Mouse (Mus musculus) embryonic facial prominence, embryonic 14.5 days (tissue): Measurements from ENCODE around the gene Mapk1. TPM values are rescaled to one million over a fixed set of nuclear protein-coding genes. Genes with fewer than 3 reads are reported as not detected.

ENCODE experiments used
- ATAC-seq: fragments of 200-750 bp; cut with Nextera tagmentation; 2 replicates; pipeline ENCODE4 v1.8.0; 2017; ENCODE audit warnings: low read depth, moderate number of reproducible peaks, moderate TSS enrichment
- DNase-seq: peaks from one replicate; pipeline ENCODE4 v3.0.0-alpha.2; 2015; ENCODE audit warnings: low spot score
- H3K27ac ChIP-seq: fragments of 300-500 bp; sonication (generic); replicated peaks from 2 replicates; pipeline ENCODE4 v1.5.1; 2014; ENCODE audit warnings: low read depth, mild to moderate bottlenecking, low read length, moderate library complexity
- H3K27me3 ChIP-seq: fragments of 300-500 bp; sonication (generic); replicated peaks from 2 replicates; pipeline ENCODE4 v1.6.1; 2014; ENCODE audit warnings: low read length; ENCODE audit not compliant: control insufficient read depth, insufficient read depth
- H3K36me3 ChIP-seq: fragments of 300-500 bp; sonication (generic); 2 replicates; pipeline ENCODE4 v1.6.1; 2014; ENCODE audit warnings: low read length, mixed read lengths; ENCODE audit not compliant: control insufficient read depth, insufficient read depth
- H3K4me1 ChIP-seq: fragments of 300-500 bp; sonication (generic); 2 replicates; pipeline ENCODE4 v1.6.1; 2014; ENCODE audit warnings: antibody characterized with exemption, low read length; ENCODE audit not compliant: control insufficient read depth, insufficient read depth
- H3K4me2 ChIP-seq: fragments of 300-500 bp; sonication (generic); 2 replicates; pipeline ENCODE4 v1.6.1; 2014; ENCODE audit warnings: low read depth, mild to moderate bottlenecking, low read length, moderate library complexity, mixed read lengths
- H3K4me3 ChIP-seq: fragments of 300-500 bp; sonication (generic); 2 replicates; pipeline ENCODE4 v1.5.1; 2014; ENCODE audit warnings: low read depth, mild to moderate bottlenecking, low read length
- H3K9ac ChIP-seq: fragments of 300-500 bp; sonication (generic); 2 replicates; pipeline ENCODE4 v1.6.1; 2014; ENCODE audit warnings: low read depth, mild to moderate bottlenecking, low read length, moderate library complexity, mixed read lengths
- H3K9me3 ChIP-seq: fragments of 300-500 bp; sonication (generic); 2 replicates; pipeline ENCODE4 v1.6.1; 2016; ENCODE audit warnings: low read length; ENCODE audit not compliant: control insufficient read depth
- WGBS: fragments of 180-500 bp; shearing (Covaris S2); extraction: QIAGEN DNeasy Blood & Tissue Kit; methylation state at CpG from one replicate; pipeline ENCODE4 v1.1.7; 2014; 5-methylcytosine and 5-hydroxymethylcytosine counted together
- polyA plus RNA-seq: library from polyadenylated mRNA; unstranded; fragments of >200 nt; fragmentation: Nextera tagmentation; extraction: Ambion mirVana; gene quantifications from 2 replicates; pipeline ENCODE4 v1.2.1, GENCODE M21; 2014

Gene Mapk1
- polyA plus RNA-seq = 180 and 182 TPM in 2 replicates

- 0 out of 2 replicates have a peak, but pooled peaks cover 3% of the 10 kb centered on the region for H3K36me3 ChIP-seq
- H3K9ac ChIP-seq = peak within 1 kb of the TSS; percentile 89
- peak; percentile 97 for ATAC-seq
- WGBS = 0% methylated on average over 20 of the region's 35 CpGs
- H3K27me3 ChIP-seq = no peaks in the 10 kb centered on the region
- DNase-seq = peak; percentile 98
- H3K9me3 ChIP-seq = no peaks in the 10 kb centered on the region
- H3K4me3 ChIP-seq = peak within 1 kb of the TSS; percentile 97
- peak within 1 kb of the TSS; percentile 92 for H3K27ac ChIP-seq
- 0 out of 2 replicates have a peak, but pooled peaks cover 4% of the 10 kb centered on the region for H3K4me1 ChIP-seq
- peak within 1 kb of the TSS; percentile 79 for H3K4me2 ChIP-seq
These were observed at the start of gene Mapk1 for GRCm38 (mm10) chr16:16983131-16983533. TSS of gene Mapk1 (plus strand) at chr16:16983382.

- ATAC-seq (no peak), DNase-seq (no peak)
- Histone ChIP-seq H3K27ac (no peak overlapping the region), H3K9me3 (no peaks in the 10 kb centered on the region), H3K9ac (no peak overlapping the region), H3K4me3 (no peak overlapping the region), H3K4me1 (no peaks in the 10 kb centered on the region), H3K27me3 (no peaks in the 10 kb centered on the region), H3K36me3 (no peaks in the 10 kb centered on the region), H3K4me2 (no peak overlapping the region)
- 94% methylated on average over 9 of the region's 9 CpGs for WGBS
These were observed 43.6 kb upstream of the Mapk1 start for GRCm38 (mm10) chr16:16939543-16939942.

DNA sequence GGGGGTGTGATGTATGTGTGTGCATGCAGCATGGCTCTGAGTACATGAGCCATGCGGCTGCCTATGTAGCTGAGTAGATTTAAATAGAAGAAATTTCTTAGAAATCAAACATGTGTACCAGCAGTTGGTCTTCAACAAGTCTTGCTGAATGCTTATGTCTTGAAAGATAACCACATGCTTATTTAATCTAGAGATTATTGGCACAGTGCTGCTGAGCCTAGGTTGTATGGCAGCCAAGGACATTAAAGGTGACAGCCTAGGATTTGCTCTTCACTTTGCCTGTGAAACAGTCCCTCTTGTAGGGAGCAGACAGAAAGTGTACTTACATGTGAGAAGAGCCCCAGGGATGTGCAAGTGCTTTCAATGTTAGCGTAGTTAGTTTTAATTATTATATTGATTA lies 42.1 kb upstream of the Mapk1 start:
- ATAC-seq (no peak), DNase-seq (no peak)
- no peaks in the 10 kb centered on the region for H3K36me3 ChIP-seq
- no peaks in the 10 kb centered on the region for H3K4me1 ChIP-seq
- no peak overlapping the region for H3K4me3 ChIP-seq
- no peak overlapping the region for H3K9ac ChIP-seq
- no peak overlapping the region for H3K27ac ChIP-seq
- H3K4me2 ChIP-seq = no peak overlapping the region
- no peaks in the 10 kb centered on the region for H3K27me3 ChIP-seq
- 93% methylated on average over 2 of the region's 2 CpGs for WGBS
- H3K9me3 ChIP-seq = no peaks in the 10 kb centered on the region

DNA sequence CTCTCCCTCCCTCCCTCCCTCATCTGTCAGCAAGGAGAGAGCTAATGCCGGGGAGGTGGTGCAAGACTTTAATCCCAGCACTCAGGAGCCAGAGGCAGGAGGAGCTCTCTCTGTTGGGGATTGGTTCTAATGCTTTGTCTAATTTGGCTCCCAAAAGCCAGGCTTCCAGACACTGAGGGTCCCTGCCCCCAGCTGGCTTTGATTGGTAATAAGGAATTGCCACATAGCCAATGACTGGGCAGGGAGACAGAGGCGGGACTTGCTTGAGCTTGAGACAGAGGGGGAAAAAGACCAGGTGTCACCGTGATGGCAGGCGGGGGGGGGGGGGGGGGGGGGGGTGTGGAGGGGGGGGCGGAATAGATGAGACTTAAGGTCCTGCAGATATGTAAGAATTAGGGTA lies 24.6 kb upstream of the Mapk1 start:
- Histone ChIP-seq H3K9ac (no peak overlapping the region), H3K4me3 (no peak overlapping the region), H3K4me2 (no peak overlapping the region), H3K27ac (no peak overlapping the region), H3K27me3 (no peaks in the 10 kb centered on the region), H3K4me1 (no peaks in the 10 kb centered on the region), H3K36me3 (no peaks in the 10 kb centered on the region), H3K9me3 (no peaks in the 10 kb centered on the region)
- DNase-seq (peak; percentile 7), ATAC-seq (no peak)
- 23% methylated on average over 3 of the region's 5 CpGs for WGBS

DNA sequence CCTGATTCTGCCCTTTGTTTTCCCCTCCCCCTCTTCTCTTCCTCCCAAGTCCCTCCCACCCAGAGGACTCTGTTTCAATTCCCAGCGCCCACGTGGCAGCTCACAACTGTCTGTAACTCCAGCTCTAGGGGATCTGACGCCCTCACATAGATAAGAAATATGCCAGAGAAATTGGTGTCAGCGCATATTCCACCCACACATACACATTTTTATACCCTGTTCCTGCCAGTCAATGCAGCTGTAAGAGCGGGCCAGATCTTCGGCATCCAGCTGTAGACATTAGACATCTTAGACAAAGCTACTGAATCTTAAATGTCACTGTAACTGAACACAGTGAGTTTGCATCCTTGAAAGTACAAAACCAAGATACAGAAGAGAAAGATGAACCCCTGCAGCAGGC lies 23.3 kb upstream of the Mapk1 start:
- H3K36me3 ChIP-seq = no peaks in the 10 kb centered on the region
- ATAC-seq (no peak), DNase-seq (no peak)
- 85% methylated on average over 6 of the region's 6 CpGs for WGBS
- H3K27ac ChIP-seq = no peak overlapping the region
- H3K9me3 ChIP-seq = no peaks in the 10 kb centered on the region
- H3K4me1 ChIP-seq = no peaks in the 10 kb centered on the region
- no peak overlapping the region for H3K4me2 ChIP-seq
- H3K27me3 ChIP-seq = no peaks in the 10 kb centered on the region
- H3K4me3 ChIP-seq = no peak overlapping the region
- no peak overlapping the region for H3K9ac ChIP-seq

GRCm38 (mm10) chr16:16965149-16965548 lies 18.0 kb upstream of the Mapk1 start:
- no peak for ATAC-seq
- no peak overlapping the region for H3K27ac ChIP-seq

DNA sequence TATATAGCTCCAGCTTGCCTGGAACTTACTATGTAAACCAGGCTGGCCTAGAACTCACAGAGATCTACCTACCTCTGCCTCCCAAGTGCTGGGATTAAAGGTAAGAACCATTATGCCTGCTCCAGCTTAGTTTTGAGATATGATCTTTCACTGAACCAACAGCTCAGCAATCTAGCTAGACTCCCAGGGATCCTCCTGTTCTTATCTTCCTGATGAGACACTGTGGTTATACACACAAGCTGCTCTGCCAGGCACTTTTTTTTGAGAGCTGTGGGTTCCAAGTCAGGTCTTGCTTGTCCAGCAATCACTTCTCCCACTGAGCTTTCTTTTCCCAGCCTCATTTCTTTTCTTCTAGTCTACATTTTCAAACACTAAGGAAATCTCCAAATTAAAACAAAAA lies 16.9 kb upstream of the Mapk1 start:
- H3K9ac ChIP-seq = no peak overlapping the region
- H3K27ac ChIP-seq = no peak overlapping the region
- no peak overlapping the region for H3K4me2 ChIP-seq
- DNase-seq (no peak), ATAC-seq (no peak)
- H3K36me3 ChIP-seq = no peaks in the 10 kb centered on the region
- no peak overlapping the region for H3K4me3 ChIP-seq
- no peaks in the 10 kb centered on the region for H3K4me1 ChIP-seq
- H3K9me3 ChIP-seq = no peaks in the 10 kb centered on the region
- H3K27me3 ChIP-seq = no peaks in the 10 kb centered on the region

More at GRCm38 (mm10) chr16:16965149-16965548, 18.0 kb upstream of the Mapk1 start:
- 65% methylated on average over 1 of the region's 1 CpGs for WGBS
- Histone ChIP-seq H3K4me2 (no peak overlapping the region), H3K9ac (no peak overlapping the region), H3K4me1 (no peaks in the 10 kb centered on the region), H3K27me3 (no peaks in the 10 kb centered on the region), H3K4me3 (no peak overlapping the region), H3K36me3 (no peaks in the 10 kb centered on the region), H3K9me3 (no peaks in the 10 kb centered on the region)
- no peak for DNase-seq

GRCm38 (mm10) chr16:16978061-16978460 lies 5.1 kb upstream of the Mapk1 start:
- ATAC-seq (no peak), DNase-seq (no peak)
- 85% methylated on average over 3 of the region's 3 CpGs for WGBS
- Histone ChIP-seq H3K27ac (no peak overlapping the region), H3K27me3 (no peaks in the 10 kb centered on the region), H3K4me1 (no peaks in the 10 kb centered on the region), H3K36me3 (no peaks in the 10 kb centered on the region), H3K4me3 (no peak overlapping the region), H3K4me2 (no peak overlapping the region), H3K9me3 (peaks cover 12% of the 10 kb centered on the region; the same call in 1 of the 2 replicates), H3K9ac (no peak overlapping the region)

GRCm38 (mm10) chr16:16978765-16979164 lies 4.4 kb upstream of the Mapk1 start:
- Histone ChIP-seq H3K4me2 (no peak overlapping the region), H3K27me3 (no peaks in the 10 kb centered on the region), H3K4me3 (no peak overlapping the region), H3K36me3 (no peaks in the 10 kb centered on the region), H3K9me3 (peaks cover 12% of the 10 kb centered on the region; the same call in 1 of the 2 replicates), H3K4me1 (no peaks in the 10 kb centered on the region), H3K27ac (no peak overlapping the region), H3K9ac (no peak overlapping the region)
- ATAC-seq (no peak), DNase-seq (no peak)
- 53% methylated on average over 2 of the region's 2 CpGs for WGBS
